Mouse (Mus musculus): ENCODE results near the gene Gas7. TPM values are rescaled to one million over a fixed set of nuclear protein-coding genes. Genes with fewer than 3 reads are reported as not detected.

The Gas7 gene
- polyA plus RNA-seq, 1 experiment: 3.6 TPM

- no peak overlapping the region for H3K4me3 ChIP-seq (ENCODE audit: insufficient read depth, low read depth, low read length)
- DNase-seq: no peak
- no peaks in the 10 kb centered on the region for H3K36me3 ChIP-seq (ENCODE audit: control insufficient read depth, insufficient read depth, low read length)
- H3K27ac ChIP-seq (ENCODE audit: insufficient read depth, low read depth, low read length): no peak overlapping the region
- WGBS: 97% methylated on average over 4 of the region's 4 CpGs
- H3K4me1 ChIP-seq (ENCODE audit: control insufficient read depth, insufficient read depth, low read length): no peaks in the 10 kb centered on the region; the same call in 1 of the 2 replicates
- TF ChIP-seq CTCF (conservative IDR thresholded peaks at IDR 0.05; ENCODE audit: insufficient read depth, insufficient read length, low read depth, low read length): no peak
- TF ChIP-seq POLR2A (IDR thresholded peaks at IDR 0.05; ENCODE audit: low read depth, low read length): no peak
- no peaks in the 10 kb centered on the region for H3K27me3 ChIP-seq (replicated peaks; ENCODE audit: control insufficient read depth, insufficient read depth, low read length)
Observed at GRCm38 (mm10) chr11:67582570-67582969, 127.3 kb downstream of the Gas7 start.

- H3K4me3 ChIP-seq (ENCODE audit: insufficient read depth, low read depth, low read length): no peak overlapping the region
- TF ChIP-seq CTCF (conservative IDR thresholded peaks at IDR 0.05; ENCODE audit: insufficient read depth, insufficient read length, low read depth, low read length) (no peak), POLR2A (IDR thresholded peaks at IDR 0.05; ENCODE audit: low read depth, low read length) (no peak)
- no peaks in the 10 kb centered on the region; the same call in 1 of the 2 replicates for H3K4me1 ChIP-seq (ENCODE audit: control insufficient read depth, insufficient read depth, low read length)
- no peaks in the 10 kb centered on the region for H3K36me3 ChIP-seq (ENCODE audit: control insufficient read depth, insufficient read depth, low read length)
- 94% methylated on average over 6 of the region's 6 CpGs for WGBS
- DNase-seq: no peak
- no peaks in the 10 kb centered on the region for H3K27me3 ChIP-seq (replicated peaks; ENCODE audit: control insufficient read depth, insufficient read depth, low read length)
- no peak overlapping the region for H3K27ac ChIP-seq (ENCODE audit: insufficient read depth, low read depth, low read length)
Observed at GRCm38 (mm10) chr11:67585016-67585415, 129.8 kb downstream of the Gas7 start.

GRCm38 (mm10) chr11:67585629-67586028, 130.4 kb downstream of the Gas7 start:
- no peak overlapping the region for H3K27ac ChIP-seq (ENCODE audit: insufficient read depth, low read depth, low read length)

GRCm38 (mm10) chr11:67586231-67586994, 131.2 kb downstream of the Gas7 start:
- no peak for TF ChIP-seq CTCF (conservative IDR thresholded peaks at IDR 0.05; ENCODE audit: insufficient read depth, insufficient read length, low read depth, low read length)
- no peak overlapping the region for H3K4me3 ChIP-seq (ENCODE audit: insufficient read depth, low read depth, low read length)

More at GRCm38 (mm10) chr11:67585629-67586028, 130.4 kb downstream of the Gas7 start:
- DNase-seq: no peak
- Histone ChIP-seq H3K27me3 (replicated peaks; ENCODE audit: control insufficient read depth, insufficient read depth, low read length) (no peaks in the 10 kb centered on the region), H3K4me3 (ENCODE audit: insufficient read depth, low read depth, low read length) (no peak overlapping the region), H3K36me3 (ENCODE audit: control insufficient read depth, insufficient read depth, low read length) (no peaks in the 10 kb centered on the region), H3K4me1 (ENCODE audit: control insufficient read depth, insufficient read depth, low read length) (no peaks in the 10 kb centered on the region; the same call in 1 of the 2 replicates)
- TF ChIP-seq CTCF (conservative IDR thresholded peaks at IDR 0.05; ENCODE audit: insufficient read depth, insufficient read length, low read depth, low read length) (no peak), POLR2A (IDR thresholded peaks at IDR 0.05; ENCODE audit: low read depth, low read length) (no peak)
- 94% methylated on average over 2 of the region's 2 CpGs for WGBS

GRCm38 (mm10) chr11:67588196-67588827, 133.1 kb downstream of the Gas7 start:
- no peak for DNase-seq
- Histone ChIP-seq H3K27ac (ENCODE audit: insufficient read depth, low read depth, low read length) (no peak overlapping the region), H3K36me3 (ENCODE audit: control insufficient read depth, insufficient read depth, low read length) (no peaks in the 10 kb centered on the region), H3K4me3 (ENCODE audit: insufficient read depth, low read depth, low read length) (no peak overlapping the region), H3K27me3 (replicated peaks; ENCODE audit: control insufficient read depth, insufficient read depth, low read length) (no peaks in the 10 kb centered on the region), H3K4me1 (ENCODE audit: control insufficient read depth, insufficient read depth, low read length) (no peaks in the 10 kb centered on the region)
- WGBS: 80% methylated on average over 8 of the region's 8 CpGs
- TF ChIP-seq POLR2A (IDR thresholded peaks at IDR 0.05; ENCODE audit: low read depth, low read length): no peak
- no peak for TF ChIP-seq CTCF (conservative IDR thresholded peaks at IDR 0.05; ENCODE audit: insufficient read depth, insufficient read length, low read depth, low read length)

More at GRCm38 (mm10) chr11:67586231-67586994, 131.2 kb downstream of the Gas7 start:
- no peaks in the 10 kb centered on the region for H3K27me3 ChIP-seq (replicated peaks; ENCODE audit: control insufficient read depth, insufficient read depth, low read length)
- H3K27ac ChIP-seq (ENCODE audit: insufficient read depth, low read depth, low read length): no peak overlapping the region
- no peaks in the 10 kb centered on the region for H3K36me3 ChIP-seq (ENCODE audit: control insufficient read depth, insufficient read depth, low read length)
- no peak for DNase-seq
- WGBS: 72% methylated on average over 3 of the region's 3 CpGs
- no peaks in the 10 kb centered on the region for H3K4me1 ChIP-seq (ENCODE audit: control insufficient read depth, insufficient read depth, low read length)

GRCm38 (mm10) chr11:67588828-67589314, 133.6 kb downstream of the Gas7 start:
- Histone ChIP-seq H3K36me3 (ENCODE audit: control insufficient read depth, insufficient read depth, low read length) (no peaks in the 10 kb centered on the region), H3K4me3 (ENCODE audit: insufficient read depth, low read depth, low read length) (no peak overlapping the region), H3K27ac (ENCODE audit: insufficient read depth, low read depth, low read length) (no peak overlapping the region), H3K27me3 (replicated peaks; ENCODE audit: control insufficient read depth, insufficient read depth, low read length) (no peaks in the 10 kb centered on the region), H3K4me1 (ENCODE audit: control insufficient read depth, insufficient read depth, low read length) (no peaks in the 10 kb centered on the region)
- 13% methylated on average over 9 of the region's 9 CpGs for WGBS
- peak; percentile 58 for DNase-seq
- TF ChIP-seq CTCF (conservative IDR thresholded peaks at IDR 0.05; ENCODE audit: insufficient read depth, insufficient read length, low read depth, low read length) (no peak), POLR2A (IDR thresholded peaks at IDR 0.05; ENCODE audit: low read depth, low read length) (no peak)

GRCm38 (mm10) chr11:67596233-67596632, 141.0 kb downstream of the Gas7 start:
- Histone ChIP-seq H3K27me3 (replicated peaks; ENCODE audit: control insufficient read depth, insufficient read depth, low read length) (no peaks in the 10 kb centered on the region), H3K27ac (ENCODE audit: insufficient read depth, low read depth, low read length) (no peak overlapping the region), H3K4me1 (ENCODE audit: control insufficient read depth, insufficient read depth, low read length) (no peaks in the 10 kb centered on the region), H3K36me3 (ENCODE audit: control insufficient read depth, insufficient read depth, low read length) (no peaks in the 10 kb centered on the region), H3K4me3 (ENCODE audit: insufficient read depth, low read depth, low read length) (no peak overlapping the region)
- DNase-seq: no peak
- no peak for TF ChIP-seq CTCF (conservative IDR thresholded peaks at IDR 0.05; ENCODE audit: insufficient read depth, insufficient read length, low read depth, low read length)
- TF ChIP-seq POLR2A (IDR thresholded peaks at IDR 0.05; ENCODE audit: low read depth, low read length): no peak
- WGBS: 45% methylated on average over 6 of the region's 6 CpGs
